Mouse (Mus musculus) left cerebral cortex, postnatal 10 days (tissue): Measurements from ENCODE around the gene Trim52. TPM values are rescaled to one million over a fixed set of nuclear protein-coding genes. Genes with fewer than 3 reads are reported as not detected.

Experiments used
- DNase-seq, 2 experiments: peaks; one replicate each; pipeline ENCODE4 v3.0.0; 2021 to 2022; ENCODE audit warnings: low spot score in 2 of 2, mixed read lengths in 1 of 2; ENCODE audit errors: extremely low spot score in 1 of 2
- intact Hi-C: fragments of 180-260 bp; cut with DNase I; formaldehyde crosslinking; loops from one replicate; pipeline ENCODE4 v1.15.1; 2025
- total RNA-seq, 2 experiments: library from RNA; stranded (reverse); gene quantifications; 2 replicates each; pipeline ENCODE4 v1.2.3; 2021

The Trim52 gene
- total RNA-seq, 2 experiments from 2014 or later: not detected

DNA sequence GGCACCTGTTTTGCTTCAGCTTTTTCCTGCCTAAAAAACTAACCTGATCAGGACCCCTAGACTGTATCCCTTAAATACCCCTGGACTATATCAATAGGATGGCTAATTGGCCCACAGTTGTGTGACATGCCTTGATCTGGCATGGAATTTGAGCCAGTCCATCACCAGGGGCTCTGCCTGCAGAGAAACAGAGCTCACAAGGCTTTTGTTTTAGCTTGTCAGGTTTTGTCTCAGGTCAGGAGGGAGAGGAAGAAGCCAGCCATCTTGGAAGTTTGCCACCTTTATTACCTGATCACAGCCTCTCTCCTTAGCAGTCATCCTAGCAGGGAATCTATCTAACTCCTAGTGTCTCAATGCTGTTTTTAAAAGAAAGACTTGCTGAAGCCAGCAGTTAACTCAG, 74.6 kb downstream of the Trim52 start:
- intact Hi-C loops: no loop called here
- no peak for DNase-seq

DNA sequence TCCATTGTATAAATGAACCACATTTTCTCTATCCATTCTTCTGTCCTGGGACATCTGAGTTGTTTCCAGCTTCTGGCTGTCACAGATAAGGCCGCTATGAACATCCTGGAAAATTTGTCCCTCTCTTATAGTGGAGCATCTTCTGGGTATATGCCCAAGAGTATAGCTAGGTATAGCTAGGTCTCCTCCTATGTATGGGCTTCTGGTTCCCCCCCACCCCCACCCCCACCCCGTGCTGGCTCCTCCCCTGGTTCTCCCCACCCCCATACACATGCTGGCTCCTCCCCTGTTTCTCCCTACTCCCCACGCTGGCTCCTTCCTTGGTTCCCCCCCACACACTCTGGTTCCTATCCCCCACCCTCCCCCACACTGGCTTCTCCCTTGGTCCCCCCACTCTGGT, 78.0 kb downstream of the Trim52 start:
- no peak for DNase-seq
- intact Hi-C loops: no loop called here

Other genes with a start within 250 kb of the Trim52 start
- gene Spry2, start 209.4 kb upstream of the Trim52 start, total RNA-seq: 10 to 100 TPM; 63.5 to 70.8 TPM